Mouse (Mus musculus): ENCODE measurements around the gene Ptgr2. TPM values are rescaled to one million over a fixed set of nuclear protein-coding genes. Genes with fewer than 3 reads are reported as not detected.
"Not testable (repeated sequence)": the region's sequence is repeated elsewhere in the genome, so short reads cannot be mapped to it uniquely, and the experiment has no call there.

The Ptgr2 gene
- 62.5 and 74.7 TPM in 2 replicates for polyA plus RNA-seq (2014; fragmentation: Nextera tagmentation; extraction: Ambion mirVana)

DNA sequence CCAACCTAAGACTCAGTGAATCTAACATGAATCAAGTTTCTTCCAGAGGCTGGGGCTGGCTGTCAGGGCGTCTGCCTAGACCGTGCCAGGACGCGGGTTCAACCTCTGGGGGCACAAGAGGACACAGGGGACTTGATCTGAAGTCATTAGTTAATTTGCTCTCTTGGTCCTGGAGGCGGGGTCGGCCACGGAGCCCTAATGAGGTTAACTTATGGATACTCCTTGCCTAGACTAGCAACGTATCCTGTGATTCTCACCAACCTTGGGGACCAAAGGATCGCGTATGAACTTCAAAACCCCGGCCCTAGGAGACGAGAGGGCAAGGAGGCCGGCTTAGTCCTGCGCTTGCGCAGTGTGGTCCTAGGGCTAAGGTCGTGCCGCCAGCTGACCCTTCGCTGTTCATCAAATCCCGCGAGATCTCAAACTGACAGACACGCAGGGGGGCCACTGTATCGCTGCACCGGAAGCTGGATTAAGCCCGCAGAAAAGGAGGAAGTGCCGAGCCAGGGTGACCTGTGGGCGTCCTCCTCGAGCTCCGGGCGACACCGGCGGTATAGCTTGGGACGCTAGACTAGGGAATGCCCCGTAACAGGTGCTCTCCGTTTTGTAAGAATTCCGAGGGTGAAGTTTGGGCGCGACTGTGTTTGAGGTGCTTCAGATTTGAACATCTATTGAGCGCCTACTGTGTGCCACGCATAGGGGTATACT lies at the start of gene Ptgr2:
Gene Ptgr2 (plus strand): TSS at position 348 of the 708 bp plus-strand sequence.
- H3K36me3 ChIP-seq (ENCODE audit: control insufficient read depth, insufficient read depth, low read length): no peaks in the 10 kb centered on the region
- H3K9me3 ChIP-seq (replicated peaks; ENCODE audit: control insufficient read depth, low read length): no peaks in the 10 kb centered on the region
- ATAC-seq (replicated peaks; ENCODE audit: insufficient number of reproducible peaks, low FRiP score, low TSS enrichment): peak; percentile 96
- no peaks in the 10 kb centered on the region for H3K27me3 ChIP-seq (ENCODE audit: control insufficient read depth, insufficient read depth, low read length)
- peak within 1 kb of the TSS; percentile 93 for H3K9ac ChIP-seq (ENCODE audit: low read depth, low read length)
- H3K27ac ChIP-seq (ENCODE audit: low read depth, low read length): peak within 1 kb of the TSS; percentile 81
- peaks cover 11% of the 10 kb centered on the region for H3K4me1 ChIP-seq (ENCODE audit: control insufficient read depth, insufficient read depth, low read length)
- peak within 1 kb of the TSS; percentile 79 for H3K4me3 ChIP-seq (ENCODE audit: low read depth, low read length)
- H3K4me2 ChIP-seq: peak within 1 kb of the TSS; percentile 87
- whole genome bisulfite sequencing (ENCODE audit: insufficient replicate concordance): under 1% methylated on average over 39 of the region's 39 CpGs

DNA sequence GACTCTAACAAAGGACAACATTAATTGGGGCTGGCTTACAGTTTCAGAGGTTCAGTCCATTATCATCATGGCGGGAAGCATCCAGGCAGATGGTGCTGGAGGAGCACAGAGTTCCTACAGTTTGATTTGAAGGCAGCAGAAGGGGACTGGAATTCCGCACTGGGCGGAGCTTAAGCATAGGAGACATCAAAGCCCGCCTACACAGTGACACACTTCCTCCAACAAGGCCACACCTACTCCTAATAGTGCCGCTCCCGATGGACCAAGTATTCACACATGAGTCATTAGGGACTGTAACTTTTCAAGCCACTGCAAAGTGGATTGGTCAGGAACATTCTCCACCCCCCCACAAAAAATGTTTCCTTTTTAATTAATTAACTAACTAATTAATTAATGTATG lies 49.5 kb upstream of the Ptgr2 start:
- H3K4me2 ChIP-seq: no peak overlapping the region
- H3K36me3 ChIP-seq (ENCODE audit: control insufficient read depth, insufficient read depth, low read length): no peaks in the 10 kb centered on the region
- H3K4me1 ChIP-seq (ENCODE audit: control insufficient read depth, insufficient read depth, low read length): 0 out of 2 replicates have a peak, but pooled peaks cover 2% of the 10 kb centered on the region
- H3K27ac ChIP-seq (ENCODE audit: low read depth, low read length): no peak overlapping the region
- H3K27me3 ChIP-seq (ENCODE audit: control insufficient read depth, insufficient read depth, low read length): no peaks in the 10 kb centered on the region
- no peaks in the 10 kb centered on the region for H3K9me3 ChIP-seq (replicated peaks; ENCODE audit: control insufficient read depth, low read length)
- no peak overlapping the region for H3K4me3 ChIP-seq (ENCODE audit: low read depth, low read length)
- no peak overlapping the region for H3K9ac ChIP-seq (ENCODE audit: low read depth, low read length)
- WGBS (ENCODE audit: insufficient replicate concordance): 90% methylated on average over 6 of the region's 6 CpGs
- no peak for ATAC-seq (replicated peaks; ENCODE audit: insufficient number of reproducible peaks, low FRiP score, low TSS enrichment)

DNA sequence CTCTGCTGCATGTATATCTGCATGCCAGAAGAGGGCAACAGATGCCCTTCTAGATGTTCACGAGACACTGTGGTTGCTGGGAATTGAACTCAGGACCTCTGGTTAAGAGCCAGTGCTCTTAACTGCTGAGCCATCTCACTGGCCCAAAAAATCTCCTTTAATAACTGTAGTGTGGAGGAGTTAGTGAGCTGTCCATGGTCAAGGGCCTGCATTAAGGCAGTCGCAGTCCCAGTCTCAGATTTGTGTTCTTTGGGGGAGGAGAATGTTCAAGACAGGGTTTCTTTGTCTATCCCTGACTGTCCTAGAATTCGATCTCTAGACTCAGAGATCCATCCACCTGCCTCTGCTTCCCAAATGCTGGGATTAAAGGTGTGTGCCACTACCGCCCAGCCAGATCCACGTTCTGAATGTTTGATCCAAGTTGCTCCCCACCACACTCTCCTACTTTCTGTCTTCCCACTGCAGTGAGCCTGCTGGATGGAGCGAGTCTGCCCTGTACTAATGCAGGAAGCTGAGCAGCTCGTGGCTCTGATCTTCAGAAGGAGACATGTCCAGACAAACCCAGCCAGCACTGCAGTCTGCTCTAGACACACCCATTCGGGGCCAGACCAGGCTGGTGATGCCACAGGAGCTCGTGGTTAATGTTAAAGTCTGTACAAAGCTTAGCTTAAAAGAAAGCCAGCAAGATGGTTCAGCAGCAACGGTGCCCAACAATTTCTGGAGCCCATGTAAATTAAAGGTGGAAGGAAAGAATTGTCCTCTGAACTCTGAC lies 48.9 kb upstream of the Ptgr2 start:
- Histone ChIP-seq H3K4me1 (ENCODE audit: control insufficient read depth, insufficient read depth, low read length) (0 out of 2 replicates have a peak, but pooled peaks cover 2% of the 10 kb centered on the region), H3K9ac (ENCODE audit: low read depth, low read length) (no peak overlapping the region), H3K4me2 (no peak overlapping the region), H3K27me3 (ENCODE audit: control insufficient read depth, insufficient read depth, low read length) (no peaks in the 10 kb centered on the region), H3K9me3 (replicated peaks; ENCODE audit: control insufficient read depth, low read length) (no peaks in the 10 kb centered on the region), H3K36me3 (ENCODE audit: control insufficient read depth, insufficient read depth, low read length) (no peaks in the 10 kb centered on the region), H3K4me3 (ENCODE audit: low read depth, low read length) (no peak overlapping the region), H3K27ac (ENCODE audit: low read depth, low read length) (no peak overlapping the region)
- no peak for ATAC-seq (replicated peaks; ENCODE audit: insufficient number of reproducible peaks, low FRiP score, low TSS enrichment)
- WGBS (ENCODE audit: insufficient replicate concordance): 80% methylated on average over 10 of the region's 10 CpGs

DNA sequence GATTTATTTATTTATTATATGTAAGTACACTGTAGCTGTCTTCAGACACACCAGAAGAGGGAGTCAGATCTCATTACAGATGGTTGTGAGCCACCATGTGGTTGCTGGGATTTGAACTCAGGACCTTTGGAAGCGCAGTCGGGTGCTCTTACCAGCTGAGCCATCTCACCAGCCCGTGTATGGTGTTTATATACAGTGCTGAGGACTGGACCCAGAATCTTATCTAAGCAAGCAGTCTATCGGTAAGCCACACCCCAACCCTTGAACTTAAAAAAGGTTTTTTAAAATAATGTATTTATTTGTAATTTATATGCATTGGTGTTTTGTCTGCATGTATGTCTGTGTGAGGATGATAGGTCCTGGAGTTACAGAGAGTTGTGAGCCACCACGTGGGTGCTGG lies 48.0 kb upstream of the Ptgr2 start:
- H3K9ac ChIP-seq (ENCODE audit: low read depth, low read length); H3K36me3 ChIP-seq (ENCODE audit: control insufficient read depth, insufficient read depth, low read length); H3K4me1 ChIP-seq (ENCODE audit: control insufficient read depth, insufficient read depth, low read length); ATAC-seq (replicated peaks; ENCODE audit: insufficient number of reproducible peaks, low FRiP score, low TSS enrichment); H3K4me3 ChIP-seq (ENCODE audit: low read depth, low read length); H3K27ac ChIP-seq (ENCODE audit: low read depth, low read length); H3K4me2 ChIP-seq; H3K9me3 ChIP-seq (replicated peaks; ENCODE audit: control insufficient read depth, low read length); H3K27me3 ChIP-seq (ENCODE audit: control insufficient read depth, insufficient read depth, low read length): not testable (repeated sequence)
- 78% methylated on average over 5 of the region's 5 CpGs for WGBS (ENCODE audit: insufficient replicate concordance)

DNA sequence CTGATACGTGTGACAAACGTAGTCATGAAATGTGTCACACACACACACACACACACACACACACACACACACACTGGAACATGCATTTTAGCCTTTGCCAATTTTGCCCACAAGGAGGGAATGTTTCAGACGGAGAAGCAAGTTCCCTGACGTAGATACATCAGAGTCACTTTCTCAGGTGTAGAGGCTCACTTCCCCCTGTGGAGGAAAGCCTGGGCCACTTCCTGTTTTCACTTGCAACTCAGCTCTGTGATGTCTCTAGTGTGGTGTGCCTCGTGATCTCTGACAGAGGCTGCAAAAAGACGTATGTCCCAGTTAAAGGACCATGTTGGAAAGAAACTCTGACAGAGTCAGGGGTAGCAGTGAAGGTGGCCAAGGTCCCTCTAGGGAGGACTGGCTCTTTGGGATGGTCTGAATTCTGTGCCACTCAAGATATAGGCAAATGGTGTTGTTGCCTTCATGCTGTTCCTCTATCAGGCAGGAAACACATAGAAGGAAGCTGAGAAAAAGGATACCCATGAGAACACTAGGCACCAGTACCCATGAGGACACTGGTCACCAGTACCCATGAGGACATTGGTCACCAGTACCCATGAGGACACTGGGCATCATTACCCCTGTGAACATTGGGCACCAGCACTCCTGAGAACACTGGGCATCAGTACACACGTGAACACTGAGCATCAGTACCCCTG lies 41.8 kb upstream of the Ptgr2 start:
- Histone ChIP-seq H3K4me3 (ENCODE audit: low read depth, low read length) (no peak overlapping the region), H3K9ac (ENCODE audit: low read depth, low read length) (no peak overlapping the region), H3K27me3 (ENCODE audit: control insufficient read depth, insufficient read depth, low read length) (no peaks in the 10 kb centered on the region), H3K36me3 (ENCODE audit: control insufficient read depth, insufficient read depth, low read length) (no peaks in the 10 kb centered on the region), H3K4me2 (no peak overlapping the region), H3K9me3 (replicated peaks; ENCODE audit: control insufficient read depth, low read length) (no peaks in the 10 kb centered on the region), H3K4me1 (ENCODE audit: control insufficient read depth, insufficient read depth, low read length) (0 out of 2 replicates have a peak, but pooled peaks cover 2% of the 10 kb centered on the region), H3K27ac (ENCODE audit: low read depth, low read length) (no peak overlapping the region)
- 69% methylated on average over 7 of the region's 7 CpGs for WGBS (ENCODE audit: insufficient replicate concordance)
- ATAC-seq (replicated peaks; ENCODE audit: insufficient number of reproducible peaks, low FRiP score, low TSS enrichment): no peak

DNA sequence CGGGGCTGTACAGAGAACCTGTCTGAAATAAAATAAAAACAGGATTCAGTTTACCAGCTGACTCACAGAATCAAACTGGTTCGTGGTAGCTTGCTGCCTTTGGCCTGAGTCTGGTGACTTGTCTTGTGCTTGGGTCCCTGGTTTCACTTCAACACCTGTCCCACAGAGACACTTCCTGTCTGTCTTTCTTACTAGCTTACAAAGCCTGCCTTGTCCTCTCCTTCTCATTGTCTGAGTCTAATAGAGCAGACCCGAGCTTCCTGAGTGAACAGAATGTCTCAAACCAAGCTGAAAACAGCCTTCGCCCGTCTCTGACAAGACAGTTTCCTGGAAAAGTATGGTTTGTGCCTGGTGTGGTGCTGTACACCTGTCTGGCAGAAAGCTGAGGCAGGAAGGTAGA lies 39.3 kb upstream of the Ptgr2 start:
- Histone ChIP-seq H3K4me1 (ENCODE audit: control insufficient read depth, insufficient read depth, low read length) (no peaks in the 10 kb centered on the region), H3K27ac (ENCODE audit: low read depth, low read length) (no peak overlapping the region), H3K4me3 (ENCODE audit: low read depth, low read length) (no peak overlapping the region), H3K36me3 (ENCODE audit: control insufficient read depth, insufficient read depth, low read length) (no peaks in the 10 kb centered on the region), H3K9me3 (replicated peaks; ENCODE audit: control insufficient read depth, low read length) (no peaks in the 10 kb centered on the region), H3K27me3 (ENCODE audit: control insufficient read depth, insufficient read depth, low read length) (no peaks in the 10 kb centered on the region), H3K9ac (ENCODE audit: low read depth, low read length) (no peak overlapping the region), H3K4me2 (no peak overlapping the region)
- 67% methylated on average over 5 of the region's 5 CpGs for WGBS (ENCODE audit: insufficient replicate concordance)
- ATAC-seq (replicated peaks; ENCODE audit: insufficient number of reproducible peaks, low FRiP score, low TSS enrichment): no peak

DNA sequence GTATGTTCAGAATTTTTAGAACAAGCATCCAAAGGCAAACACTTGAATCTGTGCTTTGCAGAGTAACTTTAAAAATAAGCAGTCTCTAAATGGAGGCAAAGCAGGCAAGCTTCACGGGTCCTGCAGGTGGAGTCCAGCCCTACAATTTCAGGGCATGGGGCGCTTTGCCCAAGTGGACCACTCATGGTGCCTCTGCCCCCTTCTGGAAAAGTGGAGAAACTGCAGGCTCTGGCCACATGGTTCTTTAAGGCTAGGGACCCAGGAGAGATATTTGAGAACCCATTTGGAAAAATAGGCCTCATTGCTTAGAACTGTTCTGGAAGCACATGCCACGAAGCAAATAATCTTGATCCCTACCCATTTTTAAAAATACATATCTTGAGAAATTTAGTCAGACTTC lies 35.8 kb upstream of the Ptgr2 start:
- Histone ChIP-seq H3K9me3 (replicated peaks; ENCODE audit: control insufficient read depth, low read length) (no peaks in the 10 kb centered on the region), H3K4me3 (ENCODE audit: low read depth, low read length) (no peak overlapping the region), H3K4me1 (ENCODE audit: control insufficient read depth, insufficient read depth, low read length) (no peaks in the 10 kb centered on the region), H3K27ac (ENCODE audit: low read depth, low read length) (no peak overlapping the region), H3K4me2 (no peak overlapping the region), H3K36me3 (ENCODE audit: control insufficient read depth, insufficient read depth, low read length) (no peaks in the 10 kb centered on the region), H3K9ac (ENCODE audit: low read depth, low read length) (no peak overlapping the region), H3K27me3 (ENCODE audit: control insufficient read depth, insufficient read depth, low read length) (no peaks in the 10 kb centered on the region)
- whole genome bisulfite sequencing (ENCODE audit: insufficient replicate concordance): 5% methylated on average over 3 of the region's 3 CpGs
- no peak for ATAC-seq (replicated peaks; ENCODE audit: insufficient number of reproducible peaks, low FRiP score, low TSS enrichment)

DNA sequence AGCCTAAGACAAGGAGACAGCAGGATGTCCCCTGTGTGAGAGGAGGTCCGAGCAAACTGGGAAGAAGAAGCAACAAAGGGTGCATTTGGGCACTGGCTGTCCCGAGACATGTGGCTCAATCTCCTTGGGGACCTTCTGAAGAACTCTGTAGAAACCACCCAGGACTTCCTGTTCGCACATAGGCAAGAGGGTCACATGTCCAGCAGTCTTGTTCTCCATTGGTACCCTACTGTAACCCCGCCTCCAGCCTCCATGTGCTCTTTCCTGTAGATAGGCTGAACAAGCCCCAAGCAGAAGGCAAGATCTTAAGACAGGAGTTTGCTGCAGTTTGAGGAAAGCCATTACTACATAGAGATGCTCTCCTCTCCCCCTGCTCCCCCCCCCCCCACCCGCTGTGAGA lies 32.2 kb upstream of the Ptgr2 start:
- Histone ChIP-seq H3K27ac (ENCODE audit: low read depth, low read length) (no peak overlapping the region), H3K36me3 (ENCODE audit: control insufficient read depth, insufficient read depth, low read length) (no peaks in the 10 kb centered on the region), H3K4me1 (ENCODE audit: control insufficient read depth, insufficient read depth, low read length) (no peaks in the 10 kb centered on the region)

More for the DNA sequence above, 32.2 kb upstream of the Ptgr2 start:
- Histone ChIP-seq H3K27me3 (ENCODE audit: control insufficient read depth, insufficient read depth, low read length) (no peaks in the 10 kb centered on the region), H3K9me3 (replicated peaks; ENCODE audit: control insufficient read depth, low read length) (no peaks in the 10 kb centered on the region), H3K4me2 (no peak overlapping the region), H3K4me3 (ENCODE audit: low read depth, low read length) (no peak overlapping the region), H3K9ac (ENCODE audit: low read depth, low read length) (no peak overlapping the region)
- WGBS (ENCODE audit: insufficient replicate concordance): 78% methylated on average over 5 of the region's 5 CpGs
- ATAC-seq (replicated peaks; ENCODE audit: insufficient number of reproducible peaks, low FRiP score, low TSS enrichment): no peak

Data from heart, embryonic 11.5 days (tissue).